Mouse (Mus musculus): ENCODE results near the gene Bnip1. TPM values are rescaled to one million over a fixed set of nuclear protein-coding genes. Genes with fewer than 3 reads are reported as not detected.

Gene Bnip1
- polyA plus RNA-seq (2015; fragmentation: Nextera tagmentation; extraction: Ambion mirVana) = 27.5 and 32.6 TPM in 2 replicates

DNA sequence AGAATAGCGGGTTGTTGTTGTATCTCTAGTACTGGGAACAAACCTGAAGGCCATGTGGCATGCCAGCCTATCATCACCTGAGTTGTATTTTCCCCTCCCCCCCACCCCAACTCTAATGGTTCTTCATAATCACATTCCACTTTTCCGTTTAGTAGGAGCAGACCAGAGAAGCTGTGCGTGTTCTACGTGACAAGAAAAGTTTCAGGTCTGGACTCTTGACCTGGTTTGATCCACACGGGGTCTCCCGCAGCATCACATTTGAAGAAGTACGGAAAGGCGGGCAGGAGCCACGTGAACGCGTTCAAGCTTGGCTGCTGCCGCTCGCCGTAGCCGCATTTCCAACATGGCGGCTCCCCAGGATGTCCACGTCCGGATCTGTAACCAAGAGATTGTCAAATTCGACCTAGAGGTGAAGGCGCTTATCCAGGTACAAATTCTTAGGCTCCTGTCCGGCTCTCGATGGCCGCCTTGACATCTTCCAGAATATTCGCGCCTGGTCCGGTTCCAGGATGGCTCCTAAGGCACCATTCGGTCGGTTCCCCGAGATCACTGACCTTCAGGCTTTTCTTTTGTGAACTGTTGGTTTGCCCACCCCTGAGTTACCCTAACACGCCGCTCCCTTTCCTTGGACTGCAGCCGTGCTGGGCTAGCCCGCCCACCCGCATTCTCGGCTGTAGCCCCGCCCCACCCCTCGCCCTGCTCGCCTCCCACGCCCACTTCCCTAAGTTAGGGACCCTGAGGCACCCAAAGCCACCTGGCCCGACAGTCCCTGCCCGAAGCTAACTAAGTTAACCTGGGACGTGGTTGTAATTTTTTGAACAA is at the start of gene Bnip1:
Bnip1 (plus strand) TSS at position 317 of the 822 bp plus-strand sequence.

Other genes with a start within 250 kb of the Bnip1 start
- 100 and 109 TPM in 2 replicates for gene Ergic1, start 219.6 kb upstream of the Bnip1 start, polyA plus RNA-seq (2015; fragmentation: Nextera tagmentation; extraction: Ambion mirVana)
- 29.8 and 32.8 TPM in 2 replicates for gene Dusp1, start 218.9 kb upstream of the Bnip1 start, polyA plus RNA-seq (2015; fragmentation: Nextera tagmentation; extraction: Ambion mirVana)
- 293 and 307 TPM in 2 replicates for gene Atp6v0e, start 117.8 kb upstream of the Bnip1 start, polyA plus RNA-seq (2015; fragmentation: Nextera tagmentation; extraction: Ambion mirVana)
- gene Crebrf, start 65.4 kb upstream of the Bnip1 start, polyA plus RNA-seq (2015; fragmentation: Nextera tagmentation; extraction: Ambion mirVana) = 7.3 and 7.7 TPM in 2 replicates
- not detected in 2 replicates for gene Nkx2-5, start 63.9 kb downstream of the Bnip1 start, polyA plus RNA-seq (2015; fragmentation: Nextera tagmentation; extraction: Ambion mirVana)
- gene Kifc5b, start 136.0 kb downstream of the Bnip1 start, polyA plus RNA-seq (2015; fragmentation: Nextera tagmentation; extraction: Ambion mirVana) = 1.2 and 1.6 TPM in 2 replicates
- 6.6 and 7.1 TPM in 2 replicates for gene Phf1, start 152.0 kb downstream of the Bnip1 start, polyA plus RNA-seq (2015; fragmentation: Nextera tagmentation; extraction: Ambion mirVana)
- gene Cuta, start 158.5 kb downstream of the Bnip1 start, polyA plus RNA-seq (2015; fragmentation: Nextera tagmentation; extraction: Ambion mirVana) = 125 and 143 TPM in 2 replicates
- 0.66 and 0.96 TPM in 2 replicates for gene Syngap1, start 160.2 kb downstream of the Bnip1 start, polyA plus RNA-seq (2015; fragmentation: Nextera tagmentation; extraction: Ambion mirVana)
- 7.7 and 7.8 TPM in 2 replicates for gene Zbtb9, start 192.1 kb downstream of the Bnip1 start, polyA plus RNA-seq (2015; fragmentation: Nextera tagmentation; extraction: Ambion mirVana)
- 5.5 and 5.6 TPM in 2 replicates for gene Bak1, start 247.9 kb downstream of the Bnip1 start, polyA plus RNA-seq (2015; fragmentation: Nextera tagmentation; extraction: Ambion mirVana)

Measured in urinary bladder, postnatal 0 days (tissue).